Mouse (Mus musculus) right cerebral cortex, postnatal 25 days (tissue): Measurements from ENCODE around the gene Trmo.

ENCODE experiments used
- DNase-seq: peaks from one replicate; pipeline ENCODE4 v3.0.0; 2022

Gene Trmo

DNA sequence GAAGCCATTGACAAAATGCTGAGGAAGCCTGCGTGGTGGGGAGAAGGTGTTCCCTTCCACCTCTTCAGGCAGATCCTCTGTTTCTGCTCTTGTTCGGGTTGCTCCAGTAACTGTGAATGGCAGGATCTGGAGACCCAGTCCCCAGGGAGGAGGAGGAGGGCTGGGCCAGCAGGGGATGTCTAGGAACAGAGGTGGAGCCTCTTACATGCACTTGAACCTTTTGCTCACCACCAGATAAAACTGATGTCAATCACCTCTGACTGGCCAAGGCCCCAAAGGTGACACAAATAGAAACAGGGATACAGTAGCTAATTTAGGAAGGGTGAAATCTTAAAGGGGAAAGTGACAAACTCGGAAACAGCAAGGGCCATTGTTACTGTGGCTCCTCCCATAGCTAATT is 51.2 kb downstream of the Trmo start:
- DNase-seq: no peak

DNA sequence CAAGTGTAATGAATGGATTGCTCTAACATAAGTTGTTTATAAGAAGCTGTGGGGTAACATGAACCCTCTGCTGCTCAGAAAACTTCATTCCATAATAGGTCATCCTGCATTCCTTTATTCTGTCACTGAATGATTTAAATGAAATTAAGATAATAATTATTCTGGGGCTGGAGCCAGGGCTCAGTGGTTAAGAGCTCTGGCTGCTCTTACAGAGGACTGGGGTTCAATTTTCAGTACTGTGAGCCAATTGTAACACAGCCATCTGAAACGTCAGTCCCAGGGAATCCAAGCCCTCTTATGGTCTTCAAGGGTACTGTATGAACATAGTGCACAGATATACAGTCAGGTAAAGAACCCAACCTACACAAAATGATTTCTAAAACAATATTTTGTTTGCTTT is 53.4 kb downstream of the Trmo start:
- no peak for DNase-seq

DNA sequence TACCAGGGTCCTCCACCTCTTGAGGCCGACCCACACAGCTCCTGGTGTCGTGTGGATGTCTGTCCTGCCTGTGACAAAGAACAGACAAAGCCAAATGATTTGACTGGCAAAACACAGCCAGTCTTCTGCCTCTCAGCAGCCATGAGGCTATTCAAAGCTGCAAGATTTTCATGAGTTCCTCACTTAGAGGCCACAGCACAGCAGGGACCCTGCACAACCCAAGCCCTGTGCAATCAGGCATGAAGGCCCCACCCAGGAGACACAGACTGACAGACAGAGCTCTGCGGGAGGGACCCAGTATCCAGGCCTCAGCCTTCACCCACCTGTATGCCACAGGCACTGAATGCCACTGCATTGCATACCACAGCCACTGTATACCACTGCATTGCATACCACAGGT is 60.3 kb downstream of the Trmo start:
- no peak for DNase-seq
